Mouse (Mus musculus): ENCODE measurements at regions not wholly inside any gene's neighbourhood (a gene's known extent, or its start where the extent isn't known, plus 50 kb on each side); places are given as distances from the start of the nearest gene placed in this dataset.

GRCm38 (mm10) chr5:64632171-64632570 is 171.0 kb upstream of the Klf3 start:
- H3K36me3 ChIP-seq (replicated peaks): no peaks in the 10 kb centered on the region
- H3K4me3 ChIP-seq: no peak overlapping the region
- no peaks in the 10 kb centered on the region for H3K27me3 ChIP-seq (ENCODE audit: poor library complexity, severe bottlenecking)
- H3K27ac ChIP-seq: no peak overlapping the region
- H3K9me3 ChIP-seq: no peaks in the 10 kb centered on the region
- H3K4me1 ChIP-seq: no peaks in the 10 kb centered on the region
- WGBS: 91% methylated on average over 5 of the region's 5 CpGs
- DNase-seq (ENCODE audit: extremely low spot score, low spot score): no peak

GRCm38 (mm10) chr5:64634008-64634407 is 169.2 kb upstream of the Klf3 start:
- DNase-seq (ENCODE audit: extremely low spot score, low spot score): no peak
- Histone ChIP-seq H3K4me1 (no peaks in the 10 kb centered on the region), H3K9me3 (no peaks in the 10 kb centered on the region), H3K27me3 (ENCODE audit: poor library complexity, severe bottlenecking) (no peaks in the 10 kb centered on the region), H3K4me3 (no peak overlapping the region), H3K27ac (no peak overlapping the region), H3K36me3 (replicated peaks) (no peaks in the 10 kb centered on the region)
- 82% methylated on average over 8 of the region's 8 CpGs for WGBS

- no peaks in the 10 kb centered on the region for H3K4me1 ChIP-seq
- peak overlapping the region; percentile 40; the same call in 1 of the 2 replicates for H3K27ac ChIP-seq
- H3K9me3 ChIP-seq: no peaks in the 10 kb centered on the region
- H3K36me3 ChIP-seq (replicated peaks): no peaks in the 10 kb centered on the region
- 83% methylated on average over 4 of the region's 4 CpGs for WGBS
- no peaks in the 10 kb centered on the region for H3K27me3 ChIP-seq (ENCODE audit: poor library complexity, severe bottlenecking)
- no peak for DNase-seq (ENCODE audit: extremely low spot score, low spot score)
- no peak overlapping the region for H3K4me3 ChIP-seq
Measured at GRCm38 (mm10) chr5:64634721-64635120, 168.5 kb upstream of the Klf3 start.

- no peaks in the 10 kb centered on the region for H3K36me3 ChIP-seq (replicated peaks)
- H3K27me3 ChIP-seq (ENCODE audit: poor library complexity, severe bottlenecking): no peaks in the 10 kb centered on the region
- no peaks in the 10 kb centered on the region for H3K4me1 ChIP-seq
- WGBS: 86% methylated on average over 3 of the region's 3 CpGs
- 0 out of 2 replicates have a peak overlapping the region, but pooled peaks have one; percentile 12 for H3K27ac ChIP-seq
- H3K4me3 ChIP-seq: no peak overlapping the region
- no peaks in the 10 kb centered on the region for H3K9me3 ChIP-seq
- DNase-seq (ENCODE audit: extremely low spot score, low spot score): no peak
Measured at GRCm38 (mm10) chr5:64636301-64636700, 166.9 kb upstream of the Klf3 start.

- Histone ChIP-seq H3K27me3 (ENCODE audit: poor library complexity, severe bottlenecking) (no peaks in the 10 kb centered on the region), H3K4me3 (no peak overlapping the region), H3K36me3 (replicated peaks) (no peaks in the 10 kb centered on the region), H3K27ac (no peak overlapping the region), H3K9me3 (peaks cover 6% of the 10 kb centered on the region; the same call in 1 of the 2 replicates), H3K4me1 (peaks cover 33% of the 10 kb centered on the region)
- DNase-seq (ENCODE audit: extremely low spot score, low spot score): no peak
- WGBS: 96% methylated on average over 1 of the region's 1 CpGs
Measured at GRCm38 (mm10) chr5:64643584-64643983, 159.6 kb upstream of the Klf3 start.

- Histone ChIP-seq H3K4me3 (peak overlapping the region; percentile 44), H3K4me1 (peaks cover 47% of the 10 kb centered on the region), H3K9me3 (peaks cover 6% of the 10 kb centered on the region; the same call in 1 of the 2 replicates), H3K27ac (peak overlapping the region; percentile 89), H3K27me3 (ENCODE audit: poor library complexity, severe bottlenecking) (no peaks in the 10 kb centered on the region), H3K36me3 (replicated peaks) (no peaks in the 10 kb centered on the region)
- under 1% methylated on average over 18 of the region's 18 CpGs for WGBS
- peak; percentile 90 for DNase-seq (ENCODE audit: extremely low spot score, low spot score)
Measured at GRCm38 (mm10) chr5:64647417-64648125, 155.6 kb upstream of the Klf3 start.

GRCm38 (mm10) chr5:64648492-64648891 is 154.7 kb upstream of the Klf3 start:
- H3K9me3 ChIP-seq: peaks cover 6% of the 10 kb centered on the region; the same call in 1 of the 2 replicates
- H3K27me3 ChIP-seq (ENCODE audit: poor library complexity, severe bottlenecking): no peaks in the 10 kb centered on the region
- peak overlapping the region; percentile 89 for H3K27ac ChIP-seq
- WGBS: 3% methylated on average over 8 of the region's 8 CpGs
- H3K4me1 ChIP-seq: peaks cover 47% of the 10 kb centered on the region
- DNase-seq (ENCODE audit: extremely low spot score, low spot score): peak; percentile 38
- H3K36me3 ChIP-seq (replicated peaks): no peaks in the 10 kb centered on the region
- peak overlapping the region; percentile 44; the same call in 1 of the 2 replicates for H3K4me3 ChIP-seq

GRCm38 (mm10) chr5:64651407-64651806 is 151.8 kb upstream of the Klf3 start:
- 90% methylated on average over 3 of the region's 3 CpGs for WGBS
- H3K27ac ChIP-seq: 0 out of 2 replicates have a peak overlapping the region, but pooled peaks have one; percentile 26
- H3K4me3 ChIP-seq: no peak overlapping the region
- no peaks in the 10 kb centered on the region; the same call in 1 of the 2 replicates for H3K9me3 ChIP-seq
- H3K36me3 ChIP-seq (replicated peaks): no peaks in the 10 kb centered on the region
- H3K4me1 ChIP-seq: peaks cover 36% of the 10 kb centered on the region
- no peaks in the 10 kb centered on the region for H3K27me3 ChIP-seq (ENCODE audit: poor library complexity, severe bottlenecking)
- no peak for DNase-seq (ENCODE audit: extremely low spot score, low spot score)

GRCm38 (mm10) chr5:64653764-64654163 is 149.4 kb upstream of the Klf3 start:
- Histone ChIP-seq H3K27ac (no peak overlapping the region), H3K4me3 (no peak overlapping the region), H3K9me3 (no peaks in the 10 kb centered on the region; the same call in 1 of the 2 replicates), H3K27me3 (ENCODE audit: poor library complexity, severe bottlenecking) (no peaks in the 10 kb centered on the region), H3K36me3 (replicated peaks) (no peaks in the 10 kb centered on the region), H3K4me1 (peaks cover 12% of the 10 kb centered on the region)
- no peak for DNase-seq (ENCODE audit: extremely low spot score, low spot score)
- WGBS: 94% methylated on average over 5 of the region's 5 CpGs

- H3K9me3 ChIP-seq: no peaks in the 10 kb centered on the region; the same call in 1 of the 2 replicates
- no peaks in the 10 kb centered on the region for H3K4me1 ChIP-seq
- H3K27me3 ChIP-seq (ENCODE audit: poor library complexity, severe bottlenecking): no peaks in the 10 kb centered on the region
- H3K36me3 ChIP-seq (replicated peaks): no peaks in the 10 kb centered on the region
- 80% methylated on average over 5 of the region's 5 CpGs for WGBS
- no peak for DNase-seq (ENCODE audit: extremely low spot score, low spot score)
- H3K4me3 ChIP-seq: no peak overlapping the region
- 0 out of 2 replicates have a peak overlapping the region, but pooled peaks have one; percentile 30 for H3K27ac ChIP-seq
Measured at GRCm38 (mm10) chr5:64655286-64655685, 147.9 kb upstream of the Klf3 start.

- Histone ChIP-seq H3K27me3 (ENCODE audit: poor library complexity, severe bottlenecking) (no peaks in the 10 kb centered on the region), H3K9me3 (no peaks in the 10 kb centered on the region), H3K36me3 (replicated peaks) (no peaks in the 10 kb centered on the region), H3K4me3 (no peak overlapping the region), H3K4me1 (peaks cover 19% of the 10 kb centered on the region), H3K27ac (no peak overlapping the region)
- 65% methylated on average over 6 of the region's 6 CpGs for WGBS
- no peak for DNase-seq (ENCODE audit: extremely low spot score, low spot score)
Measured at GRCm38 (mm10) chr5:64661959-64662358, 141.2 kb upstream of the Klf3 start.

GRCm38 (mm10) chr5:64662476-64662875 is 140.7 kb upstream of the Klf3 start:
- Histone ChIP-seq H3K4me1 (peaks cover 19% of the 10 kb centered on the region), H3K4me3 (no peak overlapping the region), H3K36me3 (replicated peaks) (no peaks in the 10 kb centered on the region), H3K27ac (no peak overlapping the region), H3K9me3 (no peaks in the 10 kb centered on the region), H3K27me3 (ENCODE audit: poor library complexity, severe bottlenecking) (no peaks in the 10 kb centered on the region)
- WGBS: 58% methylated on average over 7 of the region's 7 CpGs
- no peak for DNase-seq (ENCODE audit: extremely low spot score, low spot score)

GRCm38 (mm10) chr5:64663766-64664165 is 139.4 kb upstream of the Klf3 start:
- 87% methylated on average over 1 of the region's 1 CpGs for WGBS
- no peak for DNase-seq (ENCODE audit: extremely low spot score, low spot score)
- Histone ChIP-seq H3K27ac (no peak overlapping the region), H3K36me3 (replicated peaks) (no peaks in the 10 kb centered on the region), H3K4me1 (peaks cover 19% of the 10 kb centered on the region), H3K27me3 (ENCODE audit: poor library complexity, severe bottlenecking) (no peaks in the 10 kb centered on the region), H3K9me3 (no peaks in the 10 kb centered on the region), H3K4me3 (no peak overlapping the region)

All from forebrain, embryonic 10.5 days (tissue).